Mouse (Mus musculus) heart, embryonic 12.5 days (tissue): Measurements from ENCODE around the gene Tex21. TPM values are rescaled to one million over a fixed set of nuclear protein-coding genes. Genes with fewer than 3 reads are reported as not detected.
"Not testable (repeated sequence)": the region's sequence is repeated elsewhere in the genome, so short reads cannot be mapped to it uniquely, and the experiment has no call there.

Source experiments
- ATAC-seq: fragments of 200-750 bp; cut with Nextera tagmentation; 2 replicates; pipeline ENCODE4 v1.8.0; 2017; ENCODE audit warnings: moderate TSS enrichment, moderate library complexity; ENCODE audit not compliant: insufficient number of reproducible peaks, low FRiP score
- H3K27ac ChIP-seq: fragments of 300-500 bp; sonication (generic); 2 replicates; pipeline ENCODE4 v1.5.1; 2016; ENCODE audit warnings: mild to moderate bottlenecking, moderate library complexity; ENCODE audit not compliant: poor library complexity, severe bottlenecking
- H3K27me3 ChIP-seq: fragments of 300-500 bp; sonication (generic); replicated peaks from 2 replicates; pipeline ENCODE4 v1.6.1; 2016; ENCODE audit warnings: mild to moderate bottlenecking, moderate library complexity
- H3K36me3 ChIP-seq: fragments of 300-500 bp; sonication (generic); 2 replicates; pipeline ENCODE4 v1.6.1; 2016; ENCODE audit warnings: mild to moderate bottlenecking, moderate library complexity
- H3K4me1 ChIP-seq: fragments of 300-500 bp; sonication (generic); replicated peaks from 2 replicates; pipeline ENCODE4 v1.6.1; 2016; ENCODE audit warnings: mild to moderate bottlenecking
- H3K4me2 ChIP-seq: fragments of 300-500 bp; sonication (generic); 2 replicates; pipeline ENCODE4 v1.6.1; 2016; ENCODE audit warnings: mild to moderate bottlenecking, moderate library complexity
- H3K4me3 ChIP-seq: fragments of 300-500 bp; sonication (generic); 2 replicates; pipeline ENCODE4 v1.5.1; 2016; ENCODE audit warnings: mild to moderate bottlenecking
- H3K9ac ChIP-seq: fragments of 300-500 bp; sonication (generic); 2 replicates; pipeline ENCODE4 v1.6.1; 2016; ENCODE audit warnings: mild to moderate bottlenecking, moderate library complexity
- H3K9me3 ChIP-seq: fragments of 300-500 bp; sonication (generic); replicated peaks from 2 replicates; pipeline ENCODE4 v1.6.1; 2016; ENCODE audit warnings: mild to moderate bottlenecking, moderate library complexity
- WGBS: fragments of 180-500 bp; shearing (Covaris S2); methylation state at CpG from one replicate; pipeline ENCODE4 v1.1.7; 2016; 5-methylcytosine and 5-hydroxymethylcytosine counted together
- polyA plus RNA-seq: library from polyadenylated mRNA; unstranded; fragments of >200 nt; fragmentation: Nextera tagmentation; extraction: Ambion mirVana; gene quantifications from 2 replicates; pipeline ENCODE4 v1.2.1, GENCODE M21; 2016

Tex21 gene
- polyA plus RNA-seq, 1 experiment from 2014 or later: 0.15 TPM

DNA sequence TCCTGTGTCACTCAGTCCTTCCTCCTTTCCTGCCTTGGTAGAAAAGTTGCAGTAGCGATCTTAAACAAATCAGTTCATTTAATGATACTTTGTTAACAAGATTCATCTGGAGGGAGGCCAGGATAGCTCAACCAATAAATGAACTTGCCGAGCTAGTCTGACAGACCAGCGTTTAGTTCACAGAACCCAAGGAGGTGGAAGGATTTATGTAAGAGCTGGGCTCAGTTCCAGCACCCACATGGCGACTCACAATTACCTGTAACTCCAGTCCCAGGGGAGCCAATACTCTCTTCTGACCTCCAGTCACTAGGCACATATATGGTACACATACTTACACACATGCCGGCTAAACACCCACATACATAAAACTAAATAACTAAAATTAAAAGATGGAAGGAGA is 67.5 kb downstream of the Tex21 start:
- WGBS: 74% methylated on average over 5 of the region's 5 CpGs
- no peaks in the 10 kb centered on the region for H3K9me3 ChIP-seq

DNA sequence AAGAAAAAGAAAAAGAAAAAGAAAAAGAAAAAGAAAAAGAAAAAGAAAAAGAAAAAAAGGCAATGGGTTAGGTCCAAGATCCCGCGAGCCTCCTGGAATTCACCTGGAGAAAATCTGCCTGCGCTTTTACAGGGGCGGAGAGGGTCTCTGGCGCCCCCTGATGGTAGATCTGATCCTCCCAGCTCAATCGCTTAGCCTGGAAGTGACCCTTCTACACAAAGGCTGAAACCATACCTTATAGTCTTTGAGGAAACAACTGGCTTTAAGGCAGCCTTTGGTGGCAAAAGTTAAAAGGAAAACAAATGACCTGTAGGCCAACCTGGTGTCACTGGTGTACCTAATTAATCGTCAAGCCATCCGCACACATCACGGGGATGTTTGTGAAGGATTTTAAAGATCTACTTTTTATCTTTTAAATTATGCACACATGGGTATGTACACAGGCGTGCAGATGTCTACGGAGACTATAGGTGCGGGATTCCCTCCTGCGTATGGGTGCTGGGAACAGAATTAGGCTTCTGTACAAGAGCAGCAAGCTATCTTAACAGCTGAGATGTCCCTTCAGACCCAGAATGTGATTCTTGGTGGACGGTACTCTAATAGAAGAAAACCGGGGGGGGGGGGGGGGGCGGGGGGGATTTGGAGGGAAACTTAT is 68.6 kb downstream of the Tex21 start:
- H3K4me2 ChIP-seq: peak overlapping the region; percentile 99
- H3K36me3 ChIP-seq: no peaks in the 10 kb centered on the region
- WGBS: 41% methylated on average over 15 of the region's 16 CpGs
- H3K9ac ChIP-seq: no peak overlapping the region
- H3K4me3 ChIP-seq: no peak overlapping the region
- H3K27ac ChIP-seq: no peak overlapping the region
- no peaks in the 10 kb centered on the region for H3K9me3 ChIP-seq
- H3K27me3 ChIP-seq: 0 out of 2 replicates have a peak, but pooled peaks cover 4% of the 10 kb centered on the region
- no peak; the same call in 1 of the 2 replicates for ATAC-seq
- H3K4me1 ChIP-seq: no peaks in the 10 kb centered on the region

More for the DNA sequence above, 67.5 kb downstream of the Tex21 start:
- no peak overlapping the region for H3K9ac ChIP-seq
- no peaks in the 10 kb centered on the region for H3K36me3 ChIP-seq
- H3K27me3 ChIP-seq: 0 out of 2 replicates have a peak, but pooled peaks cover 4% of the 10 kb centered on the region
- H3K4me3 ChIP-seq: no peak overlapping the region
- H3K4me1 ChIP-seq: no peaks in the 10 kb centered on the region
- no peak overlapping the region for H3K4me2 ChIP-seq
- no peak for ATAC-seq
- H3K27ac ChIP-seq: no peak overlapping the region

DNA sequence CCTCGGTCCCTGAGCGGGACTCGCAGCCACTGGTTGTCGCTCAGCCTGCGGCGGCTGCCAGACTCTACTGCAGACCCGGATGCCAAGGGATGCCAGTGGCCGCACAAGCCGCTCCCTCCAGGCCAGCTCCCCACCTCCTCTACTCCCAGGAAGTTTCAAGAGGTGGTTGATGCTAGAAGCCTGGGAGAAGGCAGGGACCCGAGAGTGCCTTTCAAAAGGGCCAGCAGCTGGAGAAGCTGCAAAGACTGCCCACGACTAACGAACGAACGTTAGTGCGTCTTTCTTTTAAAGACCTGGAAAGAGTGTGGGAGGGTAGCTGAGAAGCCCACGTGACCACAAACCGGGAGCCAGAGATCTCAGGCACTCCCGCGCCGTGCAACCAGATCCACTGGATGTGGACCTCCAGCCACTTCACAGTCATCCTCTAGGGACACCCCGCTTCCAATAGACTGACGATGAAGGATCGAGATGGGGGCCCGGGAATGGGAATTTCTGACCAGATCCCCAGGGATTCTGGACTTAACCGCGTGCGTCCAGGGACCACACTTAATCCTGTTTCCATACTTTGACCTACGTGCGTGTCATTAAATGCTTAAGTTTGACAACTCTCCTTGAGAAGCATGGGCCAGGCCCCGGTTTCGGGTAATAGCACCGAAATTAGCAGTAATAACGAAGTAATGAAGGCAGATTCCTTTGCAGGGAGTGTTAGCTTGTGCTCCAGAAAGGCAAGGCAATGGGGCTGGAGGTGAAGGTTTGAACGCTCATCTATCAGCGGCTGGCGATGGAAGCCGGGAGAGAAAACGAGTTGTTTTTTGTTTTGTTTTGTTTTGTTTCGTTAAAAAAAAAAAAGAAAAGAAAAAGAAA is 69.3 kb downstream of the Tex21 start, which contains the start of gene Esr2:
Esr2 (minus strand) TSS at position 260 of the 864 bp plus-strand sequence.
- no peaks in the 10 kb centered on the region for H3K36me3 ChIP-seq
- H3K27me3 ChIP-seq: 0 out of 2 replicates have a peak, but pooled peaks cover 4% of the 10 kb centered on the region
- H3K4me1 ChIP-seq: no peaks in the 10 kb centered on the region
- WGBS: under 1% methylated on average over 39 of the region's 39 CpGs
- peak within 1 kb of the TSS; percentile 60 for H3K9ac ChIP-seq
- ATAC-seq: peak; percentile 51; the same call in 1 of the 2 replicates
- H3K9me3 ChIP-seq: no peaks in the 10 kb centered on the region
- H3K4me3 ChIP-seq: peak within 1 kb of the TSS; percentile 52
- no peak within 1 kb of the TSS for H3K27ac ChIP-seq
- peak within 1 kb of the TSS; percentile 99 for H3K4me2 ChIP-seq

DNA sequence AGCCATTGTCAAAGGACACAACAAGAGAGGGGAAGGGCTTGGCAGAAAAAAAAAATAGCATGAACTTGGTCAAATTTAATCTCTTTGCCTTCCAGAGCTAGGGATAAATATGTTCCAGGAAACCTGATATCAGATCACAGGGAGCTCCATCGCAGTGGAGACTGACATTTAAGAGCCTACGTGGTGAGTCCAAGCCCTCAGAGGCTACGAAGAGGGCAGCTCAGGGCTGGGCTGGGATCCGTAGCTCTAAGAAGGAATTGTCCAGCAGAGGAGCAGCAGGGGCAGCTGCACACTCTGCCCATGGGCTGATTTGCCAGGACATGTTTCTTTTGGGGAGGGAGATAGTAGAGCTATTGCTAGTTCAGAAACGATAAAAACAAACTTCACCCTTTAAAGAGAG is 80.9 kb downstream of the Tex21 start:
- no peak for ATAC-seq
- H3K36me3 ChIP-seq: no peaks in the 10 kb centered on the region
- H3K4me1 ChIP-seq: no peaks in the 10 kb centered on the region
- no peak overlapping the region for H3K27ac ChIP-seq
- H3K9ac ChIP-seq: no peak overlapping the region
- 41% methylated on average over 5 of the region's 5 CpGs for WGBS
- H3K9me3 ChIP-seq: no peaks in the 10 kb centered on the region
- H3K27me3 ChIP-seq: no peaks in the 10 kb centered on the region
- no peak overlapping the region for H3K4me3 ChIP-seq
- no peak overlapping the region for H3K4me2 ChIP-seq

DNA sequence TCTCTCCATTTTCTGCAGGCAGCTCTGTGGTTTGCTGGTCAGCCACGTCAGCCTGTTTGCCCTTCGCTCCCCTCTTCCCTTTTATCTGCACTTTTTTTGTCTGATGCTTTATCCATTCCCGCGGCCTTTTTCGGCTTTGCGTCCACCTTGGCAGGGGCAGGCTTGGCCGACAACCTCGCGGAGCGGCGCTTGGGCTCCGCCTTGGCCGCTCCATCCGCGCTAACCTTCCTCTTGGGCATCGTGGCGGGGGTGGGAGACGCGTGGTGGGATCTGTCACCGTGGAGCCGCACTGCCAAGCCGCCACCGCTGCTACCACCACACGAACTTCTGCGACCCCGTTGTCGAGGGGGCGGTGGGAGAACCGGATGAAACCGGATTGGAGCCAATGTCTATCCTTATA is 94.2 kb downstream of the Tex21 start:
- not testable (repeated sequence) for ATAC-seq, H3K27ac ChIP-seq, H3K27me3 ChIP-seq, H3K9me3 ChIP-seq, H3K36me3 ChIP-seq
- Histone ChIP-seq H3K4me3 (peak overlapping the region; percentile 45), H3K9ac (peak overlapping the region; percentile 41; the same call in 1 of the 2 replicates), H3K4me2 (peak overlapping the region; percentile 74), H3K4me1 (peaks cover 11% of the 10 kb centered on the region)
- WGBS: 7% methylated on average over 30 of the region's 30 CpGs

Other genes with a start within 250 kb of the Tex21 start
- 0.36 and 0.46 TPM in 2 replicates for gene Esr2, start 69.5 kb downstream of the Tex21 start, polyA plus RNA-seq
- gene Mthfd1, start 8.6 kb upstream of the Tex21 start, polyA plus RNA-seq: 48.0 and 48.6 TPM in 2 replicates
- gene Akap5, start 78.1 kb upstream of the Tex21 start, polyA plus RNA-seq: 8.5 and 9.1 TPM in 2 replicates
- 13.0 and 15.4 TPM in 2 replicates for gene Zbtb25, start 122.9 kb upstream of the Tex21 start, polyA plus RNA-seq
- gene Zbtb1, start 123.5 kb upstream of the Tex21 start, polyA plus RNA-seq: 9.9 and 10.4 TPM in 2 replicates
- gene Hspa2, start 157.4 kb upstream of the Tex21 start, polyA plus RNA-seq: 23.2 and 23.9 TPM in 2 replicates
- 2.8 and 3.8 TPM in 2 replicates for gene Ppp1r36, start 170.8 kb upstream of the Tex21 start, polyA plus RNA-seq